In genomic region chr8:112397438-112397837, GRCm38 (mm10) we compare ENCODE assay signal across 25 mouse cellular contexts.
A peak's percentile ranks its signal among the peaks of the same experiment; 100 is the strongest.
DNase-seq lines count a peak whose midpoint lies in the region; ATAC-seq and TF ChIP-seq lines count a peak whose summit lies in the region.
"Had no signal": no experiment of that assay in that cellular context is flagged by ENCODE, and none has a peak within 500 bp of the region (broad histone marks: within the 10 kb centered on the region; RNA-seq: fewer than 3 reads in every experiment).

No protein-coding gene starts in this region.

- no peak overlapping the region for H3K4me3 ChIP-seq in midbrain, embryonic 10.5 days
- H3K4me3 ChIP-seq in midbrain, postnatal 0 days (ENCODE audit: low read depth, low read length) = no peak overlapping the region
- no peak overlapping the region for H3K4me3 ChIP-seq in forebrain, embryonic 13.5 days
- H3K4me3 ChIP-seq in midbrain, embryonic 13.5 days (replicated peaks) = no peak overlapping the region
- H3K4me3 ChIP-seq: embryonic facial prominence, embryonic 13.5 days; erythroblast, embryonic 14.5 days; heart, embryonic 10.5 days; intestine, embryonic 15.5 days; left cerebral cortex, adult 2 months; megakaryocyte, embryonic 14.5 days; stomach, embryonic 15.5 days had no signal

- H3K4me1 ChIP-seq in midbrain, embryonic 10.5 days = peaks cover 6% of the 10 kb centered on the region
- no peaks in the 10 kb centered on the region for H3K4me1 ChIP-seq in midbrain, postnatal 0 days (ENCODE audit: insufficient read depth, low read length)
- H3K4me1 ChIP-seq in forebrain, embryonic 13.5 days = peaks cover 8% of the 10 kb centered on the region; the same call in 1 of the 2 replicates
- peaks cover 9% of the 10 kb centered on the region for H3K4me1 ChIP-seq in midbrain, embryonic 13.5 days (replicated peaks)
- H3K4me1 ChIP-seq: embryonic facial prominence, embryonic 13.5 days; heart, embryonic 10.5 days; intestine, embryonic 15.5 days; megakaryocyte, embryonic 14.5 days; stomach, embryonic 15.5 days had no signal

- no peaks in the 10 kb centered on the region for H3K36me3 ChIP-seq in midbrain, embryonic 10.5 days
- H3K36me3 ChIP-seq in midbrain, postnatal 0 days (ENCODE audit: insufficient read depth, low read length) = no peaks in the 10 kb centered on the region
- no peaks in the 10 kb centered on the region for H3K36me3 ChIP-seq in forebrain, embryonic 13.5 days (ENCODE audit: poor library complexity, severe bottlenecking)
- H3K36me3 ChIP-seq in midbrain, embryonic 13.5 days = no peaks in the 10 kb centered on the region
- H3K36me3 ChIP-seq: embryonic facial prominence, embryonic 13.5 days; heart, embryonic 10.5 days; intestine, embryonic 15.5 days; stomach, embryonic 15.5 days had no signal

- H3K27ac ChIP-seq in midbrain, embryonic 10.5 days (replicated peaks) = peak overlapping the region; percentile 38; the same call in 1 of the 2 replicates
- H3K27ac ChIP-seq in midbrain, postnatal 0 days (ENCODE audit: low read depth, low read length) = no peak overlapping the region
- H3K27ac ChIP-seq in forebrain, embryonic 13.5 days = peak overlapping the region; percentile 16; the same call in 1 of the 2 replicates
- H3K27ac ChIP-seq in midbrain, embryonic 13.5 days = peak overlapping the region; percentile 25; the same call in 1 of the 2 replicates
- H3K27ac ChIP-seq: embryonic facial prominence, embryonic 13.5 days; heart, embryonic 10.5 days; intestine, embryonic 15.5 days; left cerebral cortex, adult 2 months; liver, embryonic 14.5 days; stomach, embryonic 15.5 days had no signal

- H3K27me3 ChIP-seq in midbrain, embryonic 10.5 days (ENCODE audit: low read depth, poor library complexity, severe bottlenecking) = no peaks in the 10 kb centered on the region
- H3K27me3 ChIP-seq in midbrain, postnatal 0 days (ENCODE audit: insufficient read depth, low read length) = no peaks in the 10 kb centered on the region
- H3K27me3 ChIP-seq in forebrain, embryonic 13.5 days = no peaks in the 10 kb centered on the region
- H3K27me3 ChIP-seq in midbrain, embryonic 13.5 days = no peaks in the 10 kb centered on the region
- H3K27me3 ChIP-seq: embryonic facial prominence, embryonic 13.5 days; intestine, embryonic 15.5 days; megakaryocyte, embryonic 14.5 days; stomach, embryonic 15.5 days had no signal

- no peak for TF ChIP-seq CTCF in midbrain, postnatal 0 days (IDR thresholded peaks at IDR 0.05)

- H3K9ac ChIP-seq in midbrain, postnatal 0 days (replicated peaks; ENCODE audit: low read length, poor library complexity, severe bottlenecking) = no peak overlapping the region
- no peak overlapping the region for H3K9ac ChIP-seq in forebrain, embryonic 13.5 days
- no peak overlapping the region for H3K9ac ChIP-seq in midbrain, embryonic 13.5 days (replicated peaks)
- H3K9ac ChIP-seq: embryonic facial prominence, embryonic 13.5 days; intestine, embryonic 15.5 days; liver, embryonic 14.5 days; lung, embryonic 14.5 days; stomach, embryonic 15.5 days had no signal

- WGBS in midbrain, embryonic 10.5 days = 31% methylated on average over 2 of the region's 2 CpGs
- 17% methylated on average over 2 of the region's 2 CpGs for WGBS in midbrain, postnatal 0 days
- 4% methylated on average over 2 of the region's 2 CpGs for WGBS in forebrain, embryonic 13.5 days
- WGBS in midbrain, embryonic 13.5 days = 14% methylated on average over 2 of the region's 2 CpGs

- no peak for ATAC-seq in midbrain, postnatal 0 days (ENCODE audit: low FRiP score)
- peak; percentile 82; the same call in 1 of the 2 replicates for ATAC-seq in forebrain, embryonic 13.5 days
- 0 out of 2 replicates have a peak, but pooled peaks have one; percentile 53 for ATAC-seq in midbrain, embryonic 13.5 days
- ATAC-seq: activated CD4-positive, CD25-positive, alpha-beta regulatory T cell, adult 4 months; intestine, embryonic 15.5 days had no signal

- no peaks in the 10 kb centered on the region for H3K9me3 ChIP-seq in midbrain, embryonic 10.5 days (replicated peaks)
- no peaks in the 10 kb centered on the region for H3K9me3 ChIP-seq in midbrain, postnatal 0 days (ENCODE audit: low read length)
- no peaks in the 10 kb centered on the region; the same call in 1 of the 2 replicates for H3K9me3 ChIP-seq in forebrain, embryonic 13.5 days (replicated peaks)
- H3K9me3 ChIP-seq in midbrain, embryonic 13.5 days = no peaks in the 10 kb centered on the region
- H3K9me3 ChIP-seq: embryonic facial prominence, embryonic 13.5 days; intestine, embryonic 15.5 days; stomach, embryonic 15.5 days had no signal

- H3K4me2 ChIP-seq in midbrain, postnatal 0 days (ENCODE audit: low read depth, low read length, poor library complexity, severe bottlenecking) = no peak overlapping the region
- no peak overlapping the region for H3K4me2 ChIP-seq in forebrain, embryonic 13.5 days
- no peak overlapping the region for H3K4me2 ChIP-seq in midbrain, embryonic 13.5 days (replicated peaks)
- H3K4me2 ChIP-seq: embryonic facial prominence, embryonic 13.5 days; intestine, embryonic 15.5 days; lung, embryonic 14.5 days; stomach, embryonic 15.5 days had no signal

- peak; percentile 17 for DNase-seq in embryo, embryonic 10.5 days (ENCODE audit: low spot score)
- DNase-seq in embryo, embryonic 9.5 days (ENCODE audit: extremely low spot score) = no peak
- DNase-seq in midbrain, embryonic 10.5 days (ENCODE audit: low spot score) = no peak
- no peak for DNase-seq in midbrain, postnatal 0 days (ENCODE audit: low spot score)
- no peak for DNase-seq in thymus, postnatal 0 days (ENCODE audit: low spot score)
- no peak for DNase-seq in liver
- DNase-seq: adrenal gland, adult 8-10 months; cerebellum, adult 2 months; cerebellum, postnatal 36 days; kidney, adult 8-10 months; kidney, postnatal 14 days; lung, embryonic 14.5 days; lung, postnatal 36 days; thymus, postnatal 36 days had no signal
